Comparison of ENCODE assay signal across 8 mouse cellular contexts in genomic region chr4:142410596-142411573, GRCm38 (mm10).
DNase-seq lines count a peak whose midpoint lies in the region; ATAC-seq and TF ChIP-seq lines count a peak whose summit lies in the region.

No protein-coding gene starts in this region.

- H3K4me1 ChIP-seq in forebrain, postnatal 0 days (ENCODE audit: insufficient read depth): peaks cover 21% of the 10 kb centered on the region
- H3K4me1 ChIP-seq in hindbrain, postnatal 0 days (ENCODE audit: insufficient read depth, low read length): peaks cover 13% of the 10 kb centered on the region; the same call in 1 of the 2 replicates
- peaks cover 16% of the 10 kb centered on the region for H3K4me1 ChIP-seq in neural tube, embryonic 14.5 days (ENCODE audit: control insufficient read depth, insufficient read depth, low read length)

- no peaks in the 10 kb centered on the region for H3K36me3 ChIP-seq in forebrain, postnatal 0 days (ENCODE audit: insufficient read depth)
- H3K36me3 ChIP-seq in hindbrain, postnatal 0 days (ENCODE audit: insufficient read depth, low read length): no peaks in the 10 kb centered on the region
- H3K36me3 ChIP-seq in neural tube, embryonic 14.5 days (ENCODE audit: control insufficient read depth, insufficient read depth, low read length): no peaks in the 10 kb centered on the region

- ATAC-seq in forebrain, postnatal 0 days: peak; percentile 92
- peak; percentile 67 for ATAC-seq in hindbrain, postnatal 0 days
- no peak for ATAC-seq in neural tube, embryonic 14.5 days (ENCODE audit: low read depth)
- ATAC-seq in megakaryocyte-erythroid progenitor cell, adult 5-6 weeks (replicated peaks; ENCODE audit: low FRiP score, low TSS enrichment, poor library complexity, severe bottlenecking): no peak

- H3K4me3 ChIP-seq in forebrain, postnatal 0 days (ENCODE audit: low read depth, low read length): no peak overlapping the region
- no peak overlapping the region for H3K4me3 ChIP-seq in hindbrain, postnatal 0 days (ENCODE audit: low read length)
- H3K4me3 ChIP-seq in neural tube, embryonic 14.5 days (ENCODE audit: low read depth, low read length): no peak overlapping the region

- H3K4me2 ChIP-seq in forebrain, postnatal 0 days (ENCODE audit: low read depth): peak overlapping the region; percentile 39
- H3K4me2 ChIP-seq in hindbrain, postnatal 0 days (ENCODE audit: low read depth, low read length): peak overlapping the region; percentile 37
- H3K4me2 ChIP-seq in neural tube, embryonic 14.5 days (ENCODE audit: low read depth, low read length): no peak overlapping the region

- H3K27ac ChIP-seq in forebrain, postnatal 0 days (ENCODE audit: low read depth, low read length): peak overlapping the region; percentile 70
- peak overlapping the region; percentile 58 for H3K27ac ChIP-seq in hindbrain, postnatal 0 days
- peak overlapping the region; percentile 55 for H3K27ac ChIP-seq in neural tube, embryonic 14.5 days (ENCODE audit: low read depth, low read length)

- no peaks in the 10 kb centered on the region for H3K9me3 ChIP-seq in forebrain, postnatal 0 days (ENCODE audit: low read length)
- no peaks in the 10 kb centered on the region for H3K9me3 ChIP-seq in hindbrain, postnatal 0 days (ENCODE audit: low read length)
- H3K9me3 ChIP-seq in neural tube, embryonic 14.5 days (ENCODE audit: control insufficient read depth, low read length): no peaks in the 10 kb centered on the region

- WGBS in forebrain, postnatal 0 days: 23% methylated on average over 26 of the region's 26 CpGs
- WGBS in hindbrain, postnatal 0 days: 43% methylated on average over 26 of the region's 26 CpGs
- WGBS in neural tube, embryonic 14.5 days: 63% methylated on average over 26 of the region's 26 CpGs

- DNase-seq in lung, postnatal 14 days: peak; percentile 23
- DNase-seq in lung, postnatal 25 days (ENCODE audit: low spot score): no peak
- DNase-seq in forebrain, postnatal 0 days: peak; percentile 93
- DNase-seq in hindbrain, postnatal 0 days (ENCODE audit: low spot score): peak; percentile 86
- no peak for DNase-seq in adrenal gland, postnatal 14 days
- no peak for DNase-seq in B cell, adult 2 months

- TF ChIP-seq CTCF in forebrain, postnatal 0 days (IDR thresholded peaks at IDR 0.05; ENCODE audit: low read depth): 0 out of 2 replicates have a peak, but pooled peaks have one; percentile 4
- no peak for TF ChIP-seq CTCF in hindbrain, postnatal 0 days (IDR thresholded peaks at IDR 0.05; ENCODE audit: low read depth)

- H3K9ac ChIP-seq in forebrain, postnatal 0 days: peak overlapping the region; percentile 7; the same call in 1 of the 2 replicates
- H3K9ac ChIP-seq in hindbrain, postnatal 0 days (replicated peaks; ENCODE audit: low read length): no peak overlapping the region
- no peak overlapping the region for H3K9ac ChIP-seq in neural tube, embryonic 14.5 days (replicated peaks; ENCODE audit: low read depth, low read length)

- no peaks in the 10 kb centered on the region for H3K27me3 ChIP-seq in forebrain, postnatal 0 days (ENCODE audit: insufficient read depth, low read length)
- H3K27me3 ChIP-seq in hindbrain, postnatal 0 days (ENCODE audit: insufficient read depth, low read length): no peaks in the 10 kb centered on the region
- no peaks in the 10 kb centered on the region for H3K27me3 ChIP-seq in neural tube, embryonic 14.5 days (ENCODE audit: control insufficient read depth, insufficient read depth, low read length)

Comparison
In these comparisons a context has a peak if more than half of its experiments do, and no peak if none do; other contexts are left out.
1. DNase-seq: peak in lung, postnatal 14 days (single experiment), forebrain, postnatal 0 days (single experiment) and hindbrain, postnatal 0 days (single experiment); none in lung, postnatal 25 days (single experiment), adrenal gland, postnatal 14 days (single experiment) and B cell, adult 2 months (0 of 2).
2. ATAC-seq: peak in forebrain, postnatal 0 days (single experiment) and hindbrain, postnatal 0 days (single experiment); none in neural tube, embryonic 14.5 days (single experiment) and megakaryocyte-erythroid progenitor cell, adult 5-6 weeks (single experiment).
3. Peak in every context shown above with its lines, with median percentiles within 50 percentile points of each other: H3K27ac ChIP-seq.